Mouse (Mus musculus) lung, adult 2 months (tissue): ENCODE measurements at regions not wholly inside any gene's neighbourhood (a gene's known extent, or its start where the extent isn't known, plus 50 kb on each side); places are given as distances from the start of the nearest gene placed in this dataset.

Experiments
- CTCF ChIP-seq: fragments of 200-500 bp; IDR thresholded peaks from 2 replicates; pipeline ENCODE4 v1.5.1; 2011; ENCODE audit warnings: mild to moderate bottlenecking, low read length, control low read depth; ENCODE audit not compliant: insufficient read depth
- POLR2A ChIP-seq: fragments of 200-500 bp; IDR thresholded peaks from 2 replicates; pipeline ENCODE4 v1.6.1; 2011; ENCODE audit warnings: low read depth, mild to moderate bottlenecking, control low read depth, low read length, borderline replicate concordance; ENCODE audit errors: extremely low read depth

- no peak for TF ChIP-seq CTCF
- no peak for TF ChIP-seq POLR2A
Observed at GRCm38 (mm10) chr16:44660996-44661876, 62.9 kb upstream of the Nepro start.
